ENCODE assay signal across 8 mouse cellular contexts in genomic region chr7:107707650-107708049, GRCm38 (mm10). TPM values are rescaled to one million over a fixed set of nuclear protein-coding genes. Genes with fewer than 3 reads are reported as not detected.
A peak's percentile ranks its signal among the peaks of the same experiment; 100 is the strongest.
DNase-seq lines count a peak whose midpoint lies in the region; ATAC-seq and TF ChIP-seq lines count a peak whose summit lies in the region.

No protein-coding gene starts in this region.

- no peaks in the 10 kb centered on the region for H3K27me3 ChIP-seq in heart, embryonic 12.5 days (replicated peaks)
- no peaks in the 10 kb centered on the region for H3K27me3 ChIP-seq in lung, postnatal 0 days (replicated peaks; ENCODE audit: insufficient read depth, low read length)
- no peaks in the 10 kb centered on the region for H3K27me3 ChIP-seq in stomach, embryonic 15.5 days (replicated peaks)
- peaks cover 4% of the 10 kb centered on the region; the same call in 1 of the 2 replicates for H3K27me3 ChIP-seq in neural tube, embryonic 15.5 days (replicated peaks)

- TF ChIP-seq EP300 in lung, postnatal 0 days (IDR thresholded peaks at IDR 0.05): no peak

- H3K9ac ChIP-seq in heart, embryonic 12.5 days: 0 out of 2 replicates have a peak overlapping the region, but pooled peaks have one; percentile 35
- H3K9ac ChIP-seq in lung, postnatal 0 days (replicated peaks; ENCODE audit: low read depth): no peak overlapping the region
- H3K9ac ChIP-seq in stomach, embryonic 15.5 days: no peak overlapping the region
- no peak overlapping the region for H3K9ac ChIP-seq in neural tube, embryonic 15.5 days (replicated peaks)

- 47% methylated on average over 9 of the region's 9 CpGs for WGBS in heart, embryonic 12.5 days
- 30% methylated on average over 9 of the region's 9 CpGs for WGBS in lung, postnatal 0 days
- WGBS in stomach, embryonic 15.5 days: 70% methylated on average over 9 of the region's 9 CpGs
- 80% methylated on average over 9 of the region's 9 CpGs for WGBS in neural tube, embryonic 15.5 days

- ATAC-seq in heart, embryonic 12.5 days (ENCODE audit: insufficient number of reproducible peaks, low FRiP score): no peak
- no peak for ATAC-seq in lung, postnatal 0 days
- ATAC-seq in stomach, embryonic 15.5 days (ENCODE audit: insufficient read depth, low FRiP score, low read depth): no peak
- no peak for ATAC-seq in neural tube, embryonic 15.5 days (ENCODE audit: low FRiP score)

- H3K4me3 ChIP-seq in heart, embryonic 12.5 days: no peak overlapping the region
- H3K4me3 ChIP-seq in lung, postnatal 0 days (ENCODE audit: low read depth, low read length): no peak overlapping the region
- H3K4me3 ChIP-seq in stomach, embryonic 15.5 days (replicated peaks): no peak overlapping the region
- no peak overlapping the region for H3K4me3 ChIP-seq in neural tube, embryonic 15.5 days (replicated peaks)

- no peak for DNase-seq in heart, postnatal 4 days
- DNase-seq in c-Kit-positive CD71-negative TER-119-negative erythroid progenitor cells, embryonic 14.5 days (ENCODE audit: low read depth): peak; percentile 46
- DNase-seq in lung, postnatal 0 days (ENCODE audit: low spot score): peak; percentile 34
- DNase-seq in adrenal gland, postnatal 4 days (ENCODE audit: low spot score in 2 of 2): no peak
- no peak for DNase-seq in cerebellum, adult 11 months

- H3K36me3 ChIP-seq in heart, embryonic 12.5 days: no peaks in the 10 kb centered on the region
- peaks cover 6% of the 10 kb centered on the region; the same call in 1 of the 2 replicates for H3K36me3 ChIP-seq in lung, postnatal 0 days (ENCODE audit: insufficient read depth, low read length)
- H3K36me3 ChIP-seq in stomach, embryonic 15.5 days: no peaks in the 10 kb centered on the region
- H3K36me3 ChIP-seq in neural tube, embryonic 15.5 days: no peaks in the 10 kb centered on the region

- no peak overlapping the region for H3K27ac ChIP-seq in heart, embryonic 12.5 days (ENCODE audit: poor library complexity, severe bottlenecking)
- H3K27ac ChIP-seq in lung, postnatal 0 days (ENCODE audit: low read length): peak overlapping the region; percentile 29; the same call in 1 of the 2 replicates
- H3K27ac ChIP-seq in stomach, embryonic 15.5 days: peak overlapping the region; percentile 84
- H3K27ac ChIP-seq in neural tube, embryonic 15.5 days (replicated peaks): no peak overlapping the region

- H3K4me1 ChIP-seq in heart, embryonic 12.5 days (replicated peaks): peaks cover 34% of the 10 kb centered on the region
- no peaks in the 10 kb centered on the region; the same call in 1 of the 2 replicates for H3K4me1 ChIP-seq in lung, postnatal 0 days (ENCODE audit: insufficient read depth, low read depth, low read length)
- H3K4me1 ChIP-seq in stomach, embryonic 15.5 days: peaks cover 7% of the 10 kb centered on the region
- H3K4me1 ChIP-seq in neural tube, embryonic 15.5 days: 0 out of 2 replicates have a peak, but pooled peaks cover 6% of the 10 kb centered on the region

- H3K4me2 ChIP-seq in heart, embryonic 12.5 days: no peak overlapping the region
- H3K4me2 ChIP-seq in lung, postnatal 0 days (replicated peaks; ENCODE audit: low read depth, low read length): no peak overlapping the region
- no peak overlapping the region for H3K4me2 ChIP-seq in stomach, embryonic 15.5 days
- H3K4me2 ChIP-seq in neural tube, embryonic 15.5 days: no peak overlapping the region

- H3K9me3 ChIP-seq in heart, embryonic 12.5 days (replicated peaks): no peaks in the 10 kb centered on the region
- H3K9me3 ChIP-seq in lung, postnatal 0 days (ENCODE audit: low read length): no peaks in the 10 kb centered on the region
- H3K9me3 ChIP-seq in stomach, embryonic 15.5 days: no peaks in the 10 kb centered on the region
- H3K9me3 ChIP-seq in neural tube, embryonic 15.5 days (replicated peaks): no peaks in the 10 kb centered on the region

- TF ChIP-seq CTCF in lung, postnatal 0 days (IDR thresholded peaks at IDR 0.05): no peak

RNA-seq across cellular contexts. Expression of gene Cyb5r2, which starts 50.2 kb away (rescaled TPM):
- polyA plus RNA-seq in heart, embryonic 12.5 days (2016; fragmentation: Nextera tagmentation; extraction: Ambion mirVana): 1.1 and 1.4 TPM in 2 replicates
- total RNA-seq in heart, postnatal 4 days (2021): under 1 TPM in 1 of 2 experiments, not detected in 1; 0.24 TPM
- polyA plus RNA-seq in lung, postnatal 0 days (2015; fragmentation: Nextera tagmentation; extraction: Ambion mirVana): 0.07 and 0.12 TPM in 2 replicates
- polyA plus RNA-seq in stomach, embryonic 15.5 days (2015; fragmentation: Nextera tagmentation; extraction: Ambion mirVana): 0.18 and 0.34 TPM in 2 replicates
- under 1 TPM in 1 of 2 experiments, not detected in 1; 0.17 TPM for total RNA-seq in adrenal gland, postnatal 4 days (2021)
- 0.09 and 0.26 TPM in 2 replicates for polyA plus RNA-seq in neural tube, embryonic 15.5 days (2015; fragmentation: Nextera tagmentation; extraction: Ambion mirVana)

Comparison
In these comparisons a context has a peak if more than half of its experiments do, and no peak if none do; other contexts are left out.
1. H3K27ac ChIP-seq: peak in lung, postnatal 0 days (single experiment) and stomach, embryonic 15.5 days (single experiment); none in heart, embryonic 12.5 days (single experiment) and neural tube, embryonic 15.5 days (single experiment).
2. DNase-seq: peak in c-Kit-positive CD71-negative TER-119-negative erythroid progenitor cells, embryonic 14.5 days (single experiment) and lung, postnatal 0 days (single experiment); none in heart, postnatal 4 days (single experiment), adrenal gland, postnatal 4 days (0 of 2) and cerebellum, adult 11 months (single experiment).